Mouse (Mus musculus) heart, adult 2 months (tissue): ENCODE measurements around the gene Atp6v1e1.

Experiments used
- CTCF ChIP-seq: fragments of 200-600 bp; IDR thresholded peaks from 2 replicates; pipeline ENCODE4 v1.8.1; 2022; ENCODE audit warnings: antibody characterized with exemption, mild to moderate bottlenecking, moderate library complexity
- POLR2A ChIP-seq: fragments of 200-500 bp; IDR thresholded peaks from 2 replicates; pipeline ENCODE4 v1.6.1; 2011; ENCODE audit warnings: mild to moderate bottlenecking, low read depth, low read length, control low read depth; ENCODE audit not compliant: insufficient read depth

GRCm38 (mm10) chr6:120773763-120774162, 48.8 kb downstream of the Atp6v1e1 start:
- TF ChIP-seq CTCF (no peak), POLR2A (no peak)
